Mouse (Mus musculus): ENCODE measurements at regions not wholly inside any gene's neighbourhood (a gene's known extent, or its start where the extent isn't known, plus 50 kb on each side); places are given as distances from the start of the nearest gene placed in this dataset.

DNA sequence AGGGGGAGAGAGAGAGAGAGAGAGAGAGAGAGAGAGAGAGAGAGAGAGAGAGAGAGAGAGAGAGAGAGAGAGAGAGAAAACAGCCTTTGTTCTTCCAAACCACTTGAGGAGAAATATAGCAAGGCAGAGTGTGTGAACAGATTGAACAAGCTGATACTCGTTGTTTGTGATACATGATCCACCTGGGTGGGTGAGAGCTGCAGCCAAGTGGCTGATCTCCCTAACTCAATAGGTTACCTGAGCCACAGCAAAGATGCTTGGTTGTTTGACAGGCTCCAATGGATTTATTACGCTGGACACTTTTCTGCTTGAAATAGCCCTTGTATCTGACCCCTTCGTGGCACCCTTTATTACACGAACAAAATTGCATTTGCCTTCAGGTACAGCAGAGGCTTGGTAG, 438.0 kb downstream of the Nedd1 start:
- TF ChIP-seq CTCF (IDR thresholded peaks at IDR 0.05; ENCODE audit: extremely low read depth, insufficient read depth, low read length) (no peak), POLR2A (IDR thresholded peaks at IDR 0.05; ENCODE audit: extremely low read depth, insufficient read depth, low read length) (no peak)
- Histone ChIP-seq H3K4me1 (ENCODE audit: control insufficient read depth, insufficient read depth, low read length) (no peaks in the 10 kb centered on the region), H3K27ac (ENCODE audit: insufficient read depth, low read length) (no peak overlapping the region), H3K4me3 (ENCODE audit: insufficient read depth, low read length) (no peak overlapping the region)

DNA sequence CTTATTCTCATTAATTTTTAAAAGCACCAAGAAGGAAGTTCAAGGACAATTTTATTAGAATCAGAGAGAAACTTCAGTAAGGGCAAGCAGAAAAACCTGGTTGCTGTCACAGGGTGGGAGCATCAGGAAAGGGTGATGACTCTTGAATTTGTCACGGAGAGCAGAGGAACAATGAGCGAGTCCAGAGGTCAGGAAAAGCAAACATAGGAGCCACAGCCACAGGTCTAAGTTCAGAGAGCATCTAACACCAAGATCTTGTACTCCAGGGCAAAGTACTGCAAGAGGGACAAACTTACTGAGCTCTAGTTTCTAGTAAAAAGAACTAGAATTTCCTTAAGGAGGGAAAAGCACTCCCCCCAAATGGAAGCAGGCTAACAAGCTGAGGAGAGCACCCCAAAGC, 444.2 kb downstream of the Nedd1 start:
- H3K27ac ChIP-seq (ENCODE audit: insufficient read depth, low read length) = no peak overlapping the region
- no peaks in the 10 kb centered on the region for H3K4me1 ChIP-seq (ENCODE audit: control insufficient read depth, insufficient read depth, low read length)
- TF ChIP-seq POLR2A (IDR thresholded peaks at IDR 0.05; ENCODE audit: extremely low read depth, insufficient read depth, low read length) = no peak
- no peak for TF ChIP-seq CTCF (IDR thresholded peaks at IDR 0.05; ENCODE audit: extremely low read depth, insufficient read depth, low read length)
- H3K4me3 ChIP-seq (ENCODE audit: insufficient read depth, low read length) = no peak overlapping the region

DNA sequence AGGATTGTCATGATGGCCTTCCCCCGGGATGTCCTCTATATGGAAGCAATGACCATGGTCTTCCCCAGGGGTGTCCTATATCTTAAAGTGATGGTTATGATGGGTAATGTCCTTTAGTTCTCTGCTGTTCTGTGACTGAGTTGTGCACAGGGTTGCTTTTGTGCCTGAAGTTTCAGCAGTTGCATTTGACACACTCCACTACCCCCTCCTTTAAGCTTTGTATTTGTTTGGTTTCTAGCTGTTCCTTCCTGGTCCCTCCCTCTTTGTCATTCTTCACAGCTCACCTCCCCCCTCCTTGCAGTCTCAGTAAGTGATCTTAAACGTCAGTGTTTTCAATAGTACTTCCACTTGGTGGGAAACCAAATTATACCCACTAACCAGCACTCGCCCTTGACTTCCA, 464.4 kb downstream of the Nedd1 start:
- Histone ChIP-seq H3K4me1 (ENCODE audit: control insufficient read depth, insufficient read depth, low read length) (no peaks in the 10 kb centered on the region), H3K4me3 (ENCODE audit: insufficient read depth, low read length) (no peak overlapping the region), H3K27ac (ENCODE audit: insufficient read depth, low read length) (no peak overlapping the region)
- no peak for TF ChIP-seq POLR2A (IDR thresholded peaks at IDR 0.05; ENCODE audit: extremely low read depth, insufficient read depth, low read length)
- TF ChIP-seq CTCF (IDR thresholded peaks at IDR 0.05; ENCODE audit: extremely low read depth, insufficient read depth, low read length) = no peak

DNA sequence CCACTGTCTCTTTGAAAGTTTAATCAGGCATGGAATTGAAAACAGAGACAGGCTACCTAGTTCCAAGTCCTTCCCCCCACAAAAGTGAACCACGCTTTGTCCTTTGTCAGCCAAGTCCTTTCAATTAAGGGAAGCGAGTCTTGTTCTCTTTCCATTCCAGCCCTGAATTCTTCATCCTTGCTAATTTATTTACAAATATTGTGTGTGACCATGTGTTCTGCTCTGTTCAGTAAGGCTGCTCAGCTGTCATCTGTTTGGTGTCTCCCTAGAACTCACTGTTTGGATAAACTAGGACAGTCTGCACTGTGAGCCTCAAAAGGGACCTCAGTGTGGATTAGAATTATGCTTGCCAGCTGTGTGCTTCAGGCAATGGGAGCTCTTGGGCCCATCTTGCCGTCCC, 473.6 kb downstream of the Nedd1 start:
- TF ChIP-seq CTCF (IDR thresholded peaks at IDR 0.05; ENCODE audit: extremely low read depth, insufficient read depth, low read length) (no peak), POLR2A (IDR thresholded peaks at IDR 0.05; ENCODE audit: extremely low read depth, insufficient read depth, low read length) (no peak)
- no peaks in the 10 kb centered on the region for H3K4me1 ChIP-seq (ENCODE audit: control insufficient read depth, insufficient read depth, low read length)
- H3K4me3 ChIP-seq (ENCODE audit: insufficient read depth, low read length) = no peak overlapping the region
- H3K27ac ChIP-seq (ENCODE audit: insufficient read depth, low read length) = no peak overlapping the region

DNA sequence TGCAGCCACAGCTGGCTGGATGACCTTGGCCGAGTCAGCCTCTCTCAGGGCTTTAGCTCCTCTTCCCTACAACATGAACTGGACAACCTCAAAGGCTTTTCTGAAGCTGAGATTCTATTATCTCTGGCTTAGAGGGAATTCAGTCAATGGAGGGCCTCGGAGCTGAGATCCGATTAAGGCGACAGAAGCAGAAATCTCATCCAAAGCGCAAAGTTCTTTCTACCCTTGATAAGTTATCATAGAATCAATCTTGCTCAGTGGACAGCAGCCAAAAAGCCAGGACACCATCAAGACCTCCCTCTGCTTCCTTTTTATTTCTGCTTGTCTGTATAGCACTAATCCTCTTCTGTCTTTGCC, 474.8 kb downstream of the Nedd1 start:
- TF ChIP-seq POLR2A (IDR thresholded peaks at IDR 0.05; ENCODE audit: extremely low read depth, insufficient read depth, low read length) (no peak), CTCF (IDR thresholded peaks at IDR 0.05; ENCODE audit: extremely low read depth, insufficient read depth, low read length) (no peak)
- H3K27ac ChIP-seq (ENCODE audit: insufficient read depth, low read length) = no peak overlapping the region
- H3K4me3 ChIP-seq (ENCODE audit: insufficient read depth, low read length) = no peak overlapping the region
- no peaks in the 10 kb centered on the region for H3K4me1 ChIP-seq (ENCODE audit: control insufficient read depth, insufficient read depth, low read length)

DNA sequence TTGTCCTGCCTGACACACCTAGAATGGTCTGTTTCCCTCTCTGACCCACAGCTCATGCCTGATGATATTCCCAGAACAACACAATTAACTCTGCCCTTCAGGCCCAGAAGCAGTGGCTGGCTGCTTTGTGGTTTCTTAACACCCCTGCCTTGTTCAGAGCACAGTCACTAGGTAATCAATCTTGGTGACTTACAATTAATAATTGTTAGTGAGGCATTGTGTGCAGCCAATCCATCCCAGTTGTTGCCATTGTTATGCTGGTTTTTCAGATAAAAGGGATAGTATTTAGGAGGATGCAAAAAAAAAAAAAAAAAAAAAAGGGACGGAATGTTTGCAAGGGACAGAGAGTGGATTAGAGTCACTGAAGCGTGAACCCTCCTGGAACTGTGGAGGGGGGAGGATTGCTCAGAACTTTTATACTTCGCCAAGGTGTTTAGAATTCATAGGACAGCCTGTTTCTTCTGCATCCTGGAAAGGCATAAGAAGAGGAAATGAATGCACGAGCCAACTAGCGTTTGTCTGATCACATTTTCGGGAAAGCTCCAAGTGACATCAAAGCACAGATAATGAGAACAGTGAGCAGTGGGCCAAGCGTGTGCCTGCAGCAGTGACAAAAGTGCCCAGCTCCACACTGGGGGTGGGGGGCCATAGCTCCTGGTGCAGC, 475.3 kb downstream of the Nedd1 start:
- no peak overlapping the region for H3K4me3 ChIP-seq (ENCODE audit: insufficient read depth, low read length)
- no peaks in the 10 kb centered on the region for H3K4me1 ChIP-seq (ENCODE audit: control insufficient read depth, insufficient read depth, low read length)
- no peak overlapping the region for H3K27ac ChIP-seq (ENCODE audit: insufficient read depth, low read length)
- TF ChIP-seq CTCF (IDR thresholded peaks at IDR 0.05; ENCODE audit: extremely low read depth, insufficient read depth, low read length) = no peak

DNA sequence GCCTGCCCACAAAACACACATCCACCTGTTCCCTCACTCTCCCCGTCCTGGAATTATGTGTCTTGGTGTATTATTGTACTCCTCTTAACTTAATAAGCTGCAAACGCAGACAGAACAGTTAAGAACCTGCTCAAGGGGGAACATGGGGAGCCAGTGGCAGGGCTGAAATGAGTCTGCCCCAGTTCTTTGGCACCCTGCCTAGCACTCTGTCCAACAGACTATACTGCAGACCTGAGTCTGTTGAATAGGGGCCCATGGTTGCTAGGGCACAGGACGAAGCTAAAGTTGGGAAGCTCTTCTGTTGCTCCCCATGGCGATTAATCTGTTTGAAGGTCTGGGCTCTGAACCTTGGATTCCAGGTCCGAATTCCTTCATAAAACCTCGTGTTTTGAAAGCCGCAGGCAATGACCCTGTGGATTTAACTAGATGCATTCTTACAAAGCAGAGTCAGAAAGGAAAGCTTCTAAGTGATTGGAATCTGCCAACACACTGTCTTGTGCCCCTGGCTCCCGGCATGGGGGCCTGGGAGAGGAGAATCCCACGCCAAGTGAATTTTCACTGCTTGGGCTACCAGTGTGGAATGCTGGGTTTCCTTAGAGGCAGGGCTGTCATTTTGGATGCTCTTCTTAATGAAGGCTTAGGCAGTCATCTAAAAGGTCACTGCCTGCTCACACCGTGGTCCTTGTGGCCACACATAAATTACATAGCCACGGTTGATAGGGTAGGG, 479.3 kb downstream of the Nedd1 start:
- no peaks in the 10 kb centered on the region for H3K4me1 ChIP-seq (ENCODE audit: control insufficient read depth, insufficient read depth, low read length)
- H3K27ac ChIP-seq (ENCODE audit: insufficient read depth, low read length) = no peak overlapping the region
- H3K4me3 ChIP-seq (ENCODE audit: insufficient read depth, low read length) = no peak overlapping the region
- TF ChIP-seq CTCF (IDR thresholded peaks at IDR 0.05; ENCODE audit: extremely low read depth, insufficient read depth, low read length) (no peak), POLR2A (IDR thresholded peaks at IDR 0.05; ENCODE audit: extremely low read depth, insufficient read depth, low read length) (no peak)

DNA sequence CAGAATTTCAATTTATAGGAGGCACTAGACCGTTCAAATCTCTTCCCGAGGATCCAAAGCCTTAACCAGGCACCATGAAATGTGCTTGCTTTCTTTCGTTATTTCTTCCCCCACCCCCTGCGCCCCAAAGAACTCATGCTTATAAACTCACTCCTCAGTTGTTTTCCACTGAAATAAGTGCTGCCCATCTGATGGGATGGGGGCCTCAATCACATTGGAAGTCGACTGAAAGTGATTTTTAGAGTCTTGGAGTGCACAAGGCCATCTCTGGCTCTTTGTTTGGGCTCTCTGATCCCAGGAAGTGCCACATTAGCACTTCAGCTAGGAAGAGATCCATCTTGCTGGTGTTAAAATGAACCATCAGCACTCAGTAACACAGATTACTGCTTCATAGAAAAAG, 484.3 kb downstream of the Nedd1 start:
- TF ChIP-seq CTCF (IDR thresholded peaks at IDR 0.05; ENCODE audit: extremely low read depth, insufficient read depth, low read length) (no peak), POLR2A (IDR thresholded peaks at IDR 0.05; ENCODE audit: extremely low read depth, insufficient read depth, low read length) (no peak)
- H3K27ac ChIP-seq (ENCODE audit: insufficient read depth, low read length) = no peak overlapping the region
- no peaks in the 10 kb centered on the region for H3K4me1 ChIP-seq (ENCODE audit: control insufficient read depth, insufficient read depth, low read length)
- H3K4me3 ChIP-seq (ENCODE audit: insufficient read depth, low read length) = no peak overlapping the region

DNA sequence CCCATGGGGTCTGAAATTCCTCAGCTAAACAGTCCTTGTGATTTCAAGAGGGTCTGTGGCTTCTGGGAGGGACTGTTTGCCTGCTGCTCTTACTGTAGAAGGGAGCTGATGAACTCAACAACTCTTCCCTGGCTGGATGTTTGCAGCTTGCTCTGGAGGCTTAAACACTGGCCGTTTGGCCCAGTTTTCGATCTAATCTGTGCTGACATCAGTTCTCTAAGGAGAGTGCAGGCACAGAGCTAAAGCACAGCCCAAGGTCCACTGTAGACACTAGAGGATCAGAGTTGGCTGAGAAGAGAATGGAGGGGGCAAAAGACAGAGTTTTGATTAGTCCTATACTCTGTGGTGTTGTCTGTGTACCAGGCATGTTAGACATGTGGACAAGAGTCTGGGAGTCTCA, 490.1 kb downstream of the Nedd1 start:
- TF ChIP-seq CTCF (IDR thresholded peaks at IDR 0.05; ENCODE audit: extremely low read depth, insufficient read depth, low read length) (no peak), POLR2A (IDR thresholded peaks at IDR 0.05; ENCODE audit: extremely low read depth, insufficient read depth, low read length) (no peak)
- Histone ChIP-seq H3K4me1 (ENCODE audit: control insufficient read depth, insufficient read depth, low read length) (no peaks in the 10 kb centered on the region), H3K4me3 (ENCODE audit: insufficient read depth, low read length) (no peak overlapping the region), H3K27ac (ENCODE audit: insufficient read depth, low read length) (no peak overlapping the region)

DNA sequence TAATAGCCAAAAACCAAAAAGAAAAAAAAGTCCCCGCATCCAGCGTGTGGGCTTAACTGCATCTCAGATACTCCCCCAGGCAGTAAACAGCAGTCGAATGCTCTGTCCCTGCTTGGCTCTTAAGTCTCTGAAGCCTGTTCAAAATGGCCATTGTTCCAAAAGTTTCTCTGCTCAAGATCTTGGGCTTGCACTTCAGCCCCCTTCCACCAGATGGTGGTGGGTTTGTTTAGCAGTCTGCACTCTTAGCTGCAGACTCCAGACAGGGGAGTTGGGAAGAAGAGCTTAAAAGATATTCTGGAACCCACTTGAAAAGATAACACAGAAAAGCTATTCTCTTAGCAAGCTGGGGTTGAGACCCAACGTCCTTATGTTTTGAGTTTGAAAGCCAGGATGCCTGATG, 496.4 kb downstream of the Nedd1 start:
- no peaks in the 10 kb centered on the region for H3K4me1 ChIP-seq (ENCODE audit: control insufficient read depth, insufficient read depth, low read length)
- no peak overlapping the region for H3K4me3 ChIP-seq (ENCODE audit: insufficient read depth, low read length)
- no peak overlapping the region for H3K27ac ChIP-seq (ENCODE audit: insufficient read depth, low read length)
- TF ChIP-seq CTCF (IDR thresholded peaks at IDR 0.05; ENCODE audit: extremely low read depth, insufficient read depth, low read length) (no peak), POLR2A (IDR thresholded peaks at IDR 0.05; ENCODE audit: extremely low read depth, insufficient read depth, low read length) (no peak)

Data from cortical plate, adult 2 months (tissue).